Mouse (Mus musculus): ENCODE data around the gene Ylpm1.
A peak's percentile ranks its signal among the peaks of the same experiment; 100 is the strongest.

Gene Ylpm1

GRCm38 (mm10) chr12:85009776-85010175 lies 13.7 kb downstream of the Ylpm1 start:
- DNase-seq (ENCODE audit: low spot score in 2 of 2): no peak

DNA sequence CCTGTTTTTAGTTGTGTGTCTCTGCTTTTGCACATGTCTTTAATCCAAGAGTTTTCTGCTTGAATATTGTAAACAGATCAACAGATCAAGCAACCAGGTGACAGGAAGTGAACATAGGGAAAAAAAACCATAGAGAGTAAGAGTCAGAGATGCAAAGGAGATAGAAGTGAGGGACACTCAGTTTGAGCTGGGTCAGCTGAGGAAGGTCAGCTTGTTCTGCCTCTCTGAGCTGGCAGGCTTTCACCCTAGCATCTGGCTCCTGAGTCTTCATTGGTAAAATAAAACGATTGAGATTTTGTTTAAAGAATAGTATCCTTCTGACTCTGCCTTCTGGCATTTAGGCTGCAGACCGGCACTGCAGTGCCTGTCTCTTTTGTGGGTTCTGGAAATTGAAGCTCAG lies 14.4 kb downstream of the Ylpm1 start:
- no peak for DNase-seq (ENCODE audit: low spot score in 2 of 2)

DNA sequence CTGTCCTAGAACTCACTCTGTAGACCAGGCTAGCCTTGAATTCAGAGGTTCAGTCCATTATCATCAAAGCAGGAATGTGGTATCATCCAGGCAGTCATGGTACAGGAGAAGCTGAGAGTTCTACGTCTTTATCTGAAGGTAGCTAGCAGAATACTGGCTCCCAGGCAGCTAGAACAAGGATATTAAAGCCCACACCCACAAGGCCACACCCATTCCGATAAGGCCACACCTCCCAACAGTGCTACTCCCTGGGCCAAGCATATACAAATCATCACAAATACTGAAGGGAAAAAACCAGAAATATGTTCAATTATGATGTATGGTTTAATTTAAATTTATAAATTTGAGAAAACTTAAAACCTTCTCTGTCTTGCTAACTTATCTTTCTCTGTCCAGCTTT lies 16.1 kb downstream of the Ylpm1 start:
- no peak for DNase-seq (ENCODE audit: low spot score in 2 of 2)

GRCm38 (mm10) chr12:85022071-85022470 lies 25.9 kb downstream of the Ylpm1 start:
- DNase-seq (ENCODE audit: low spot score in 2 of 2): no peak

DNA sequence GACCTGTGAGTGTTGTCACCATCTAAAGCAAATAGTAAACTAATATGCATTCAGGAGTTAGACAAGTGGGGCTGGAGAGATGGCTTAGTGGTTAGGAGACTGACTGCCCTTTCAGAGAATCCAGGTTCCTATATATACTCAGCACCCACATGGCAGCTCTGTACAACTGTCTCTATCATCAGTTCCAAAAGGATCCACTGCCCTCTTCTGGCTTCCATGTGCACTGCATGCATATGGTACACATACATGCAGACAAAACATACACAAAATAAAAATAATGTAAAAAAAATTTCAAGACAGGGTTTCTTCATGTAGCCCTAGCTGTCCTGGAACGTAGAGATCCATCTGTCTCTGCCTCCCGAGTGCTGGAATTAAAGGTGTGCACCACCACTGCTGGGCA lies 36.6 kb downstream of the Ylpm1 start:
- DNase-seq (ENCODE audit: low spot score in 2 of 2): peak in 1 of 2 experiments; percentile 16

- DNase-seq (ENCODE audit: low spot score in 2 of 2): no peak
Measured at GRCm38 (mm10) chr12:85051218-85051617, 55.1 kb downstream of the Ylpm1 start.

DNA sequence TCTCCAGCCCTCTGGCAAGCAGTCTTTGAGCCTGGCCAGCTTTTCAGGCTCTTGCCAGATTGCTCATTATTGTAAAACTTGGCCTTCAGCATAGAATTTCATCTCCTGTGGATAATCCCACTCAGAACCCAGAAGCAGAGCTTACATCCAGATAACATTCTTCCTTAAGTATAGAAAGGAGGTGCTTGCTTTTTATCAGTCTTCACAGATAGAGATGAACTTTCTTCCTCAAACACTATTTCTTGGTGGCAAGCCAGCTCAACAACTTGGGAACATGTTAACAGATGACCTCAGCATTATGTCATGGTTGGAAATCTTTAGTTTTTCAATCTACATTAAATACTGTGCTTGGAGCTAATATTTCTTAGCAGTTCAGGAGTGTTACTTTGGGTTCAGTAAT lies 74.9 kb downstream of the Ylpm1 start:
- DNase-seq (ENCODE audit: low spot score in 2 of 2): no peak

DNA sequence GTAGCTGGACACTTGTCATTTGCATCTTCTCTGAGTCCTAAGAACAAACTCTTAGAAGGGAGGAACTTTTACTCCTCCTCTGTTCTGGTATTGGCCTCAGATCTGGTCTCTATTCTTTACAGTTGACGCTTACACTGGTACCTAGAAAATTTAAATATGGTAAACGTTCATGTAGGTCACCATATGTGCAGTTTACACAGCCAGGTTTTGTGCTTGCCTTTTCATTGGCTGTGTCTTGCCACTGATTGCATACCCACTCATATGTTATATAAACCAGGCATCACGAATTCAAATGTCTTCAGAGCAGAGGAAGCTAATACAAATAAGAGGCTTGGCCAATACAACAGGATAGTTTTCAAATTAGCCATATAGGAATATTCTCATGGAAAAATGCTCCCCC lies 81.0 kb downstream of the Ylpm1 start:
- DNase-seq (ENCODE audit: low spot score in 2 of 2): no peak

- DNase-seq (ENCODE audit: low spot score in 2 of 2): no peak
Measured at GRCm38 (mm10) chr12:85084257-85084656, 88.1 kb downstream of the Ylpm1 start.

DNA sequence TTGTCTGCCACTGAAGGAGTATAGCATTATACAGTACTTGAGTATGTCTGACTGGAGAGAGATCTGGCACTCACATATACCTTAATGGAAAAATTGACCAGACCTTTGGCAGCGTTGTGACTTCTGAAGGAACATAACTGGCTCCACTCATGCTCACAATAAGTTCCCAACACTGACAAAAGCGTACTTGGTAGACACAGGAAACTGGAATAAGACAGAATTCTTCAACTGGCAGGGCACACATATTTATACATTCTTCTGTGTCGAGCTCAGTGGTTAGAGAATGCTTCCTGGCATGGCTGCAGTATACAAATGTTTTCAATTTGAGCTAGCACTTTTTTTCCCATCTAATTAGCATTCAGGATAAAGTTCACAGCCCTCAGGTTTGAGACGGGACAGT lies 88.8 kb downstream of the Ylpm1 start:
- no peak for DNase-seq (ENCODE audit: low spot score in 2 of 2)

- no peak for DNase-seq (ENCODE audit: low spot score in 2 of 2)
Measured at GRCm38 (mm10) chr12:85087845-85088244, 91.7 kb downstream of the Ylpm1 start.

GRCm38 (mm10) chr12:85091190-85091589 lies 95.1 kb downstream of the Ylpm1 start:
- no peak for DNase-seq (ENCODE audit: low spot score in 2 of 2)

- peak in 1 of 2 experiments; percentile 64 for DNase-seq (ENCODE audit: low spot score in 2 of 2)
Measured at GRCm38 (mm10) chr12:85092214-85092613, 96.1 kb downstream of the Ylpm1 start.

DNA sequence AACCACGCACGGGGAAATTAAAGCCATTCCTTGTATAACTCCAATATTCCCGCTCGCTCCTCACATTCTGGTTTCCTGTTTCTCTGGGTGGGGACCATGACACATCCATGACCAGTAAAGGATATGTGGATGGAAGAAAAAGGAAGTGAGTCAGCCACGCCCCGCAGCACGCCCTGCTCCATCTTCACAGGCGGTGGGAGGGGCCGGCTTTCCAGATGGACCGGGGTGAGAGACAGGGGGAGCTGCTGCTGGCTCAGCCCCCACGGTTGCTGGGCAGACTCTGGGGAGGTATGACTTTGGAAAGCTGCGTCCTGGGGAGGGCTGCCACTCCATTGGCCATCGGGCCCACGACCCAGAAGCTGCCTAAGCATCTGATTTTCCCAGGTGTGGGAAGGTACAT lies 97.9 kb downstream of the Ylpm1 start:
- DNase-seq (ENCODE audit: low spot score in 2 of 2): peak in 1 of 2 experiments; percentile 20

- DNase-seq (ENCODE audit: low spot score in 2 of 2): peak in 1 of 2 experiments; percentile 26
Measured at GRCm38 (mm10) chr12:85094706-85095105, 98.6 kb downstream of the Ylpm1 start.

GRCm38 (mm10) chr12:85095146-85095545 lies 99.0 kb downstream of the Ylpm1 start:
- DNase-seq (ENCODE audit: low spot score in 2 of 2): no peak

- no peak for DNase-seq (ENCODE audit: low spot score in 2 of 2)
Measured at GRCm38 (mm10) chr12:85095859-85096258, 99.7 kb downstream of the Ylpm1 start.

DNA sequence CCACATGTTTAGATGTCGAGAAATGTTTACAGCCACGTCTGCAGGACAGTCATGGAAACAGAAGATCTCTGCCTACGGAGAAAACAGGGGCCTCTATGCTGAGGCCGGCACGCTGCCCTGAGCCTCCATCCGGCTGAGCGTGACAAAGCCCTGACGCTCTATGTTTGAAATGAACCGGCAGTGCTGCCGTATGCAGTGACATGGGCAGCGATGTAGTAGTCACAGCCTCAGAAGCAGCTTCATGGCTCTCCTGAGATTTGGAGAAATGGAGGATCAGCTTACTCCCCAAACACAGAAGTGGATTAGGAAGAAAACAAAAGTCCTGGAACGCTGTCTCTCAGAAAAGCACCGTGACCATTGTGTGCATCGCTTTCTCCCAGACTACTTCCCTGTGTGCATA lies 104.9 kb downstream of the Ylpm1 start:
- no peak for DNase-seq (ENCODE audit: low spot score in 2 of 2)

DNA sequence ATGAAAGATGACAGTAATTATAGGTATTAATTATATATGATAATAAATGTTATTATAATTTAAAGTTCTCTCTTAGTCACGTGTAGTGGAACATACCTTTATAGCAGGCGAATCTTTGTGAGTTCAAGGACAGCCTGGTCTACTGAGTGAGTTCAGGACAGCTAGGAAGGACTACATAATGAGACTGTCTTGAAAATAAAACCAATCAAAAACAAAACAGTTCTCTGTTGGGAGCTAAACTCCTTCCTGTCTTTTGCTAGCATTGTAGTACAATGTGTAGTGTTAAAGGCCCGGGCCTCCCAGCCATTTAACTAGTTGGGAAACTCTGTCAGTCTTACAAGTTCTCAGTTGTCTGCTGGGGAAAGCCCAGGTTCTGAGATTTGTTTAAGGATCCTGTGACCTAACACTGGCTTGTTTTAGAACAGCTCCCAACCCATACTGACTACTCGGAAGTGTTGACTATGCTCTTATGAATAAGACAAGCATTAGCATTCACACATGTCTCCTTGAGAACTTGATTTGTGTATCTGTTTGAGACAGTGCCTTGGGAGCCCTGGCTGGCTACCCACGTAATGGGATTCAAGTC lies 105.5 kb downstream of the Ylpm1 start:
- no peak for DNase-seq (ENCODE audit: low spot score in 2 of 2)

DNA sequence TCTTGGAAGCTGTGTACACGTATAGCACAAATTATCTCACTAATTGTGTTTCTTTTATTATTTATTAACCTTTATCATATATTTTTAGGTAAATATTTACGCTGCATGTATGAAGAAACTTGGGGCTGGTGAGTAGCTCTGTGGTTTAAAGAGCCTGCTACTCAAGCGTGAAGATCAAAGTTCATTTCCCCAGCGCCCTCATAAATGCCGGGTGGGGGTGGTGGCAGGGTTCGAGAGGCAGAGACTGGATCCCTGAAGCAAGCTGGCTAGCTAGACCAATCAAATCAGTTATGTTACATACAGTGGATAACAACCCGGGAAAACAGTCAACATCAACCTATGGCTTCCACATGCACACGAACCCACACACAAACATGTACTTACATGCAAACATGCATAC lies 107.0 kb downstream of the Ylpm1 start:
- DNase-seq (ENCODE audit: low spot score in 2 of 2): no peak

- DNase-seq (ENCODE audit: low spot score in 2 of 2): no peak
Measured at GRCm38 (mm10) chr12:85104789-85105188, 108.7 kb downstream of the Ylpm1 start.

GRCm38 (mm10) chr12:85106292-85106691 lies 110.2 kb downstream of the Ylpm1 start:
- no peak for DNase-seq (ENCODE audit: low spot score in 2 of 2)

GRCm38 (mm10) chr12:85108643-85109042 lies 112.5 kb downstream of the Ylpm1 start:
- no peak for DNase-seq (ENCODE audit: low spot score in 2 of 2)

DNA sequence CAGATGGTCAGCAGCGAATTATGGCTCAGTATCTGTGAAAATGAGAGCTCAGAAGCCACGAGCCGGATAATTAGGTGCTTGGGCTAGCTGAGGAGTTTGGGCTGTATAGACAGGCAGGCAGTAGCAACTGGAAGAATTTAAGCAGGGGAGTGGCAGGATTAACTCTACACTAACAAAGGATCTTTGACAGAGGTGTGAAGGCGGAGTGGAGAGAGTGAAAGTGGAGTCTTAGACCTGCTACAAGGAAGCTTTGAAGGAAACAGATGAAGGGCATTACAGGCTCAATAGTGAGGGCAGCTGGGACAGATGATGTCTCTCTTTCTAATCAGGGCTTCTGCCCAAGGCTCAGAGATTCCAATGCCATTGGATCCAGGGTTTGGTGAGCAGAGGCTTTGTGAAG lies 113.3 kb downstream of the Ylpm1 start:
- no peak for DNase-seq (ENCODE audit: low spot score in 2 of 2)

Measured in cerebellum, postnatal 4 days (tissue).